ENCODE assay signal across 21 mouse cellular contexts in genomic region chr1:164162745-164163144, GRCm38 (mm10). TPM values are rescaled to one million over a fixed set of nuclear protein-coding genes. Genes with fewer than 3 reads are reported as not detected.
DNase-seq lines count a peak whose midpoint lies in the region; ATAC-seq and TF ChIP-seq lines count a peak whose summit lies in the region.
"Had no signal": no experiment of that assay in that cellular context is flagged by ENCODE, and none has a peak within 500 bp of the region (broad histone marks: within the 10 kb centered on the region; RNA-seq: fewer than 3 reads in every experiment).

No protein-coding gene starts in this region.

- no peak for TF ChIP-seq POLR2A in kidney, adult 2 months (IDR thresholded peaks at IDR 0.05; ENCODE audit: low read depth, low read length)

- H3K36me3 ChIP-seq in kidney, adult 2 months (ENCODE audit: control insufficient read depth, insufficient read depth, low read length), result no peaks in the 10 kb centered on the region
- H3K36me3 ChIP-seq in kidney, embryonic 15.5 days, result no peaks in the 10 kb centered on the region
- no peaks in the 10 kb centered on the region for H3K36me3 ChIP-seq in liver, embryonic 15.5 days (replicated peaks)
- H3K36me3 ChIP-seq: embryonic facial prominence, embryonic 13.5 days; limb, embryonic 12.5 days; midbrain, embryonic 13.5 days; neural tube, embryonic 12.5 days had no signal

- TF ChIP-seq CTCF in kidney, adult 2 months (conservative IDR thresholded peaks at IDR 0.05; ENCODE audit: insufficient read depth, insufficient read length, low read depth, low read length), result no peak

- no peak overlapping the region for H3K27ac ChIP-seq in kidney, adult 2 months (ENCODE audit: insufficient read depth, low read depth, low read length)
- no peak overlapping the region for H3K27ac ChIP-seq in kidney, embryonic 15.5 days
- peak overlapping the region; percentile 51 for H3K27ac ChIP-seq in liver, embryonic 15.5 days (replicated peaks)
- H3K27ac ChIP-seq: embryonic facial prominence, embryonic 13.5 days; limb, embryonic 12.5 days; midbrain, embryonic 13.5 days; neural tube, embryonic 12.5 days had no signal

- H3K9me3 ChIP-seq in kidney, embryonic 15.5 days (replicated peaks), result no peaks in the 10 kb centered on the region
- no peaks in the 10 kb centered on the region for H3K9me3 ChIP-seq in liver, embryonic 15.5 days (replicated peaks)
- H3K9me3 ChIP-seq: embryonic facial prominence, embryonic 13.5 days; limb, embryonic 12.5 days; midbrain, embryonic 13.5 days; neural tube, embryonic 12.5 days had no signal

- no peak overlapping the region for H3K4me2 ChIP-seq in kidney, embryonic 15.5 days
- no peak overlapping the region for H3K4me2 ChIP-seq in liver, embryonic 15.5 days
- H3K4me2 ChIP-seq: embryonic facial prominence, embryonic 13.5 days; heart, embryonic 11.5 days; limb, embryonic 12.5 days; midbrain, embryonic 13.5 days; neural tube, embryonic 12.5 days had no signal

- no peak for ATAC-seq in kidney, embryonic 15.5 days (replicated peaks; ENCODE audit: low FRiP score)
- ATAC-seq in liver, embryonic 15.5 days (ENCODE audit: insufficient read depth), result peak; percentile 82
- no peak for ATAC-seq in inflammation-experienced regulatory T-cells, adult 6 months
- ATAC-seq: forebrain, embryonic 14.5 days; midbrain, embryonic 13.5 days had no signal

- WGBS in kidney, adult 2 months, result 63% methylated on average over 5 of the region's 5 CpGs
- 73% methylated on average over 5 of the region's 5 CpGs for WGBS in kidney, embryonic 15.5 days
- WGBS in liver, embryonic 15.5 days (ENCODE audit: insufficient replicate concordance), result 59% methylated on average over 5 of the region's 5 CpGs

- H3K4me3 ChIP-seq in kidney, adult 2 months (ENCODE audit: insufficient read depth, low read depth, low read length), result no peak overlapping the region
- no peak overlapping the region for H3K4me3 ChIP-seq in kidney, embryonic 15.5 days (replicated peaks)
- no peak overlapping the region for H3K4me3 ChIP-seq in liver, embryonic 15.5 days (replicated peaks)
- H3K4me3 ChIP-seq: embryonic facial prominence, embryonic 13.5 days; limb, embryonic 12.5 days; midbrain, embryonic 13.5 days; neural tube, embryonic 12.5 days had no signal

- peak; percentile 68 for DNase-seq in kidney, adult 2 months
- peak; percentile 22 for DNase-seq in kidney, postnatal 14 days
- DNase-seq in yolk sac, embryonic 10.5 days (ENCODE audit: low spot score), result peak; percentile 35
- DNase-seq in gastrocnemius, postnatal 10 days, result no peak
- DNase-seq: B cell, adult 2 months; cerebellum, postnatal 10 days; heart, postnatal 10 days; right cerebral cortex, adult 18-20 months; thymus, adult 2 months had no signal

- H3K4me1 ChIP-seq in kidney, adult 2 months (ENCODE audit: control insufficient read depth, insufficient read depth, low read length), result no peaks in the 10 kb centered on the region
- no peaks in the 10 kb centered on the region for H3K4me1 ChIP-seq in kidney, embryonic 15.5 days
- no peaks in the 10 kb centered on the region for H3K4me1 ChIP-seq in liver, embryonic 15.5 days (replicated peaks)
- H3K4me1 ChIP-seq: embryonic facial prominence, embryonic 13.5 days; midbrain, embryonic 13.5 days; neural tube, embryonic 12.5 days had no signal

- no peak overlapping the region for H3K9ac ChIP-seq in kidney, embryonic 15.5 days
- no peak overlapping the region for H3K9ac ChIP-seq in liver, embryonic 15.5 days
- H3K9ac ChIP-seq: embryonic facial prominence, embryonic 13.5 days; limb, embryonic 12.5 days; midbrain, embryonic 13.5 days; neural tube, embryonic 12.5 days had no signal

- H3K27me3 ChIP-seq in kidney, adult 2 months (replicated peaks; ENCODE audit: control insufficient read depth, insufficient read depth, low read length), result no peaks in the 10 kb centered on the region
- no peaks in the 10 kb centered on the region for H3K27me3 ChIP-seq in kidney, embryonic 15.5 days
- H3K27me3 ChIP-seq in liver, embryonic 15.5 days, result no peaks in the 10 kb centered on the region
- H3K27me3 ChIP-seq: embryonic facial prominence, embryonic 13.5 days; limb, embryonic 12.5 days; midbrain, embryonic 13.5 days; neural tube, embryonic 12.5 days had no signal

RNA-seq across cellular contexts. Expression of gene F5, which starts 11.1 kb away (rescaled TPM):
- polyA plus RNA-seq in kidney, adult 2 months (2012; rRNA removed), result 3.8 and 3.9 TPM in 2 replicates
- 0.30 and 0.31 TPM in 2 replicates for polyA plus RNA-seq in kidney, embryonic 15.5 days (2015; fragmentation: Nextera tagmentation; extraction: Ambion mirVana)
- 11.2 and 13.4 TPM in 2 replicates for polyA plus RNA-seq in liver, embryonic 15.5 days (2015; fragmentation: Nextera tagmentation; extraction: Ambion mirVana)
- total RNA-seq in gastrocnemius, postnatal 10 days (2021), result under 1 TPM; 0.14 to 0.68 TPM
- polyA plus RNA-seq in inflammation-experienced regulatory T-cells, adult 6 months (2017; shearing (Covaris generic)), result not detected

RNA-seq across cellular contexts. Expression of gene Selp, which starts 47.7 kb away (rescaled TPM):
- polyA plus RNA-seq in kidney, adult 2 months (2012; rRNA removed), result 0.38 and 0.71 TPM in 2 replicates
- polyA plus RNA-seq in kidney, embryonic 15.5 days (2015; fragmentation: Nextera tagmentation; extraction: Ambion mirVana), result 0.30 and 1.1 TPM in 2 replicates
- polyA plus RNA-seq in liver, embryonic 15.5 days (2015; fragmentation: Nextera tagmentation; extraction: Ambion mirVana), result 0.60 and 0.61 TPM in 2 replicates
- total RNA-seq in gastrocnemius, postnatal 10 days (2021), result under 1 TPM; 0.70 to 0.95 TPM
- 1 to 10 TPM in 2 of 3 experiments, not detected in 1; 1.1 to 3.0 TPM for polyA plus RNA-seq in inflammation-experienced regulatory T-cells, adult 6 months (2017; shearing (Covaris generic))
- total RNA-seq: layer of hippocampus, adult 18-20 months; layer of hippocampus, postnatal 25 days; left cerebral cortex, postnatal 10 days had no signal
- polyA plus RNA-seq: embryonic facial prominence, embryonic 13.5 days; forebrain, embryonic 14.5 days; limb, embryonic 12.5 days; neural tube, embryonic 12.5 days had no signal
